Mouse (Mus musculus): Measurements from ENCODE around the gene Agtpbp1. TPM values are rescaled to one million over a fixed set of nuclear protein-coding genes. Genes with fewer than 3 reads are reported as not detected.

Gene Agtpbp1
- polyA plus RNA-seq, 1 experiment from 2014 or later, result 11.3 TPM

GRCm38 (mm10) chr13:59547716-59548115 is 37.3 kb downstream of the Agtpbp1 start:
- 0 out of 2 replicates have a peak, but pooled peaks cover 5% of the 10 kb centered on the region for H3K4me1 ChIP-seq
- no peak overlapping the region for H3K4me3 ChIP-seq
- no peak for DNase-seq (ENCODE audit: low spot score)
- H3K36me3 ChIP-seq, result no peaks in the 10 kb centered on the region
- no peaks in the 10 kb centered on the region for H3K27me3 ChIP-seq (ENCODE audit: low read depth, poor library complexity, severe bottlenecking)
- WGBS, result 89% methylated on average over 4 of the region's 4 CpGs
- H3K9me3 ChIP-seq (replicated peaks), result no peaks in the 10 kb centered on the region
- no peak overlapping the region for H3K27ac ChIP-seq (replicated peaks)

GRCm38 (mm10) chr13:59547091-59547490 is 37.9 kb downstream of the Agtpbp1 start:
- 0 out of 2 replicates have a peak, but pooled peaks cover 5% of the 10 kb centered on the region for H3K4me1 ChIP-seq
- H3K27me3 ChIP-seq (ENCODE audit: low read depth, poor library complexity, severe bottlenecking), result no peaks in the 10 kb centered on the region
- no peaks in the 10 kb centered on the region for H3K9me3 ChIP-seq (replicated peaks)
- DNase-seq (ENCODE audit: low spot score), result no peak
- H3K27ac ChIP-seq (replicated peaks), result no peak overlapping the region
- H3K36me3 ChIP-seq, result no peaks in the 10 kb centered on the region
- no peak overlapping the region for H3K4me3 ChIP-seq
- 92% methylated on average over 2 of the region's 2 CpGs for WGBS

- Histone ChIP-seq H3K9me3 (replicated peaks) (no peaks in the 10 kb centered on the region), H3K27me3 (ENCODE audit: low read depth, poor library complexity, severe bottlenecking) (no peaks in the 10 kb centered on the region), H3K36me3 (no peaks in the 10 kb centered on the region), H3K27ac (replicated peaks) (no peak overlapping the region), H3K4me3 (no peak overlapping the region), H3K4me1 (0 out of 2 replicates have a peak, but pooled peaks cover 5% of the 10 kb centered on the region)
- WGBS, result 91% methylated on average over 10 of the region's 10 CpGs
- no peak for DNase-seq (ENCODE audit: low spot score)
These were observed 42.6 kb downstream of the Agtpbp1 start for GRCm38 (mm10) chr13:59542411-59542810.

- 0 out of 2 replicates have a peak, but pooled peaks cover 5% of the 10 kb centered on the region for H3K4me1 ChIP-seq
- H3K27ac ChIP-seq (replicated peaks), result no peak overlapping the region
- H3K27me3 ChIP-seq (ENCODE audit: low read depth, poor library complexity, severe bottlenecking), result no peaks in the 10 kb centered on the region
- no peaks in the 10 kb centered on the region for H3K9me3 ChIP-seq (replicated peaks)
- no peak overlapping the region for H3K4me3 ChIP-seq
- 0 out of 2 replicates have a peak, but pooled peaks cover 5% of the 10 kb centered on the region for H3K36me3 ChIP-seq
- 89% methylated on average over 5 of the region's 5 CpGs for WGBS
- DNase-seq (ENCODE audit: low spot score), result no peak
These were observed 45.0 kb downstream of the Agtpbp1 start for GRCm38 (mm10) chr13:59540030-59540429.

- H3K27me3 ChIP-seq (ENCODE audit: low read depth, poor library complexity, severe bottlenecking), result no peaks in the 10 kb centered on the region
- no peaks in the 10 kb centered on the region for H3K9me3 ChIP-seq (replicated peaks)
- DNase-seq (ENCODE audit: low spot score), result no peak
- 92% methylated on average over 5 of the region's 5 CpGs for WGBS
- no peaks in the 10 kb centered on the region for H3K4me1 ChIP-seq
- H3K27ac ChIP-seq (replicated peaks), result no peak overlapping the region
- H3K4me3 ChIP-seq, result no peak overlapping the region
- 0 out of 2 replicates have a peak, but pooled peaks cover 5% of the 10 kb centered on the region for H3K36me3 ChIP-seq
These were observed 46.4 kb downstream of the Agtpbp1 start for GRCm38 (mm10) chr13:59538661-59539060.

GRCm38 (mm10) chr13:59536631-59537030 is 48.4 kb downstream of the Agtpbp1 start:
- Histone ChIP-seq H3K9me3 (replicated peaks) (no peaks in the 10 kb centered on the region), H3K4me3 (no peak overlapping the region), H3K4me1 (no peaks in the 10 kb centered on the region), H3K27me3 (ENCODE audit: low read depth, poor library complexity, severe bottlenecking) (no peaks in the 10 kb centered on the region), H3K36me3 (peaks cover 12% of the 10 kb centered on the region; the same call in 1 of the 2 replicates), H3K27ac (replicated peaks) (no peak overlapping the region)
- DNase-seq (ENCODE audit: low spot score), result no peak
- 84% methylated on average over 2 of the region's 2 CpGs for WGBS

- H3K36me3 ChIP-seq, result peaks cover 12% of the 10 kb centered on the region; the same call in 1 of the 2 replicates
- H3K4me3 ChIP-seq, result no peak overlapping the region
- H3K9me3 ChIP-seq (replicated peaks), result no peaks in the 10 kb centered on the region
- H3K4me1 ChIP-seq, result no peaks in the 10 kb centered on the region
- 89% methylated on average over 6 of the region's 6 CpGs for WGBS
- no peaks in the 10 kb centered on the region for H3K27me3 ChIP-seq (ENCODE audit: low read depth, poor library complexity, severe bottlenecking)
- H3K27ac ChIP-seq (replicated peaks), result no peak overlapping the region
- DNase-seq (ENCODE audit: low spot score), result no peak
These were observed 49.3 kb downstream of the Agtpbp1 start for GRCm38 (mm10) chr13:59535746-59536145.

GRCm38 (mm10) chr13:59534301-59534700 is 50.7 kb downstream of the Agtpbp1 start:
- no peak overlapping the region for H3K27ac ChIP-seq (replicated peaks)
- H3K9me3 ChIP-seq (replicated peaks), result no peaks in the 10 kb centered on the region
- no peaks in the 10 kb centered on the region for H3K4me1 ChIP-seq
- 92% methylated on average over 4 of the region's 4 CpGs for WGBS
- H3K27me3 ChIP-seq (ENCODE audit: low read depth, poor library complexity, severe bottlenecking), result no peaks in the 10 kb centered on the region
- no peak for DNase-seq (ENCODE audit: low spot score)
- H3K4me3 ChIP-seq, result no peak overlapping the region
- H3K36me3 ChIP-seq, result peaks cover 12% of the 10 kb centered on the region; the same call in 1 of the 2 replicates

GRCm38 (mm10) chr13:59533331-59533730 is 51.7 kb downstream of the Agtpbp1 start:
- no peak overlapping the region for H3K4me3 ChIP-seq
- H3K36me3 ChIP-seq, result peaks cover 12% of the 10 kb centered on the region; the same call in 1 of the 2 replicates
- no peaks in the 10 kb centered on the region for H3K9me3 ChIP-seq (replicated peaks)
- no peaks in the 10 kb centered on the region for H3K4me1 ChIP-seq
- H3K27me3 ChIP-seq (ENCODE audit: low read depth, poor library complexity, severe bottlenecking), result no peaks in the 10 kb centered on the region
- WGBS, result 90% methylated on average over 6 of the region's 6 CpGs
- no peak for DNase-seq (ENCODE audit: low spot score)
- no peak overlapping the region for H3K27ac ChIP-seq (replicated peaks)

- Histone ChIP-seq H3K27me3 (ENCODE audit: low read depth, poor library complexity, severe bottlenecking) (no peaks in the 10 kb centered on the region), H3K36me3 (peaks cover 28% of the 10 kb centered on the region), H3K27ac (replicated peaks) (no peak overlapping the region), H3K4me1 (no peaks in the 10 kb centered on the region), H3K9me3 (replicated peaks) (no peaks in the 10 kb centered on the region), H3K4me3 (no peak overlapping the region)
- no peak for DNase-seq (ENCODE audit: low spot score)
- WGBS, result 71% methylated on average over 2 of the region's 2 CpGs
These were observed 53.8 kb downstream of the Agtpbp1 start for GRCm38 (mm10) chr13:59531203-59531602.

GRCm38 (mm10) chr13:59530491-59530890 is 54.5 kb downstream of the Agtpbp1 start:
- Histone ChIP-seq H3K36me3 (peaks cover 25% of the 10 kb centered on the region), H3K27ac (replicated peaks) (no peak overlapping the region), H3K27me3 (ENCODE audit: low read depth, poor library complexity, severe bottlenecking) (no peaks in the 10 kb centered on the region), H3K4me1 (no peaks in the 10 kb centered on the region), H3K9me3 (replicated peaks) (no peaks in the 10 kb centered on the region), H3K4me3 (no peak overlapping the region)
- DNase-seq (ENCODE audit: low spot score), result no peak
- 95% methylated on average over 8 of the region's 8 CpGs for WGBS

- DNase-seq (ENCODE audit: low spot score), result no peak
- 82% methylated on average over 11 of the region's 11 CpGs for WGBS
- no peaks in the 10 kb centered on the region for H3K27me3 ChIP-seq (ENCODE audit: low read depth, poor library complexity, severe bottlenecking)
These were observed 63.6 kb downstream of the Agtpbp1 start for GRCm38 (mm10) chr13:59521271-59522064.

GRCm38 (mm10) chr13:59520834-59521233 is 64.2 kb downstream of the Agtpbp1 start:
- H3K36me3 ChIP-seq, result peaks cover 3% of the 10 kb centered on the region; the same call in 1 of the 2 replicates
- H3K9me3 ChIP-seq (replicated peaks), result no peaks in the 10 kb centered on the region
- H3K27ac ChIP-seq (replicated peaks), result no peak overlapping the region
- no peaks in the 10 kb centered on the region for H3K27me3 ChIP-seq (ENCODE audit: low read depth, poor library complexity, severe bottlenecking)
- 89% methylated on average over 2 of the region's 2 CpGs for WGBS
- no peak overlapping the region for H3K4me3 ChIP-seq
- no peak for DNase-seq (ENCODE audit: low spot score)
- no peaks in the 10 kb centered on the region for H3K4me1 ChIP-seq

More at GRCm38 (mm10) chr13:59521271-59522064, 63.6 kb downstream of the Agtpbp1 start:
- no peak overlapping the region for H3K27ac ChIP-seq (replicated peaks)
- H3K4me3 ChIP-seq, result no peak overlapping the region
- no peaks in the 10 kb centered on the region for H3K9me3 ChIP-seq (replicated peaks)
- peaks cover 6% of the 10 kb centered on the region; the same call in 1 of the 2 replicates for H3K36me3 ChIP-seq
- H3K4me1 ChIP-seq, result no peaks in the 10 kb centered on the region

Measured in midbrain, embryonic 10.5 days (tissue).